ENCODE assay signal across 23 mouse cellular contexts in the genomic region with DNA sequence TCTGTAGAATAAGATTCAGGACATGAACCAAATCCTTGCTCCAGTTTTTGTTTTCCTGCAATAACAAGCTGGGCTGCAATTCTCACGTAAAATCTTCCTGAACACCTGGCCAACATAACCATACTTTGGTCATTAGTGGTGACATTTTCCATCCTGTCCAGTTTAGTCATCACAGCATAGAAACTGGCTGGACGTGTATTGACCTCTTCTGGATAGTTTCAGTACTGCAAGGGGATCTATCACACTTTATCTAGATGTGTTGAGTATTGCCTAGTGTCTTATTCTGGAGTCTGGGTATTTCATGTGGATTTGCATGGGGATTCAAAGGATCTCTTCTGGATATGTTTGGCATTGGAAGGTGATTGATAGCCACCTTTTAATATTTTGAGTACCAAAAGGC. TPM values are rescaled to one million over a fixed set of nuclear protein-coding genes. Genes with fewer than 3 reads are reported as not detected.
"Had no signal": no experiment of that assay in that cellular context is flagged by ENCODE, and none has a peak within 500 bp of the region (broad histone marks: within the 10 kb centered on the region; RNA-seq: fewer than 3 reads in every experiment).

No protein-coding gene starts in this region.

RNA-seq across cellular contexts. Expression of a gene that starts 3.7 kb away (rescaled TPM):
- total RNA-seq: layer of hippocampus, adult 8-10 months; layer of hippocampus, postnatal 10 days; layer of hippocampus, postnatal 36 days; left cerebral cortex, adult 8-10 months; left cerebral cortex, postnatal 14 days; left cerebral cortex, postnatal 4 days; megakaryocyte progenitor cell, adult 5-6 weeks; megakaryocyte-erythroid progenitor cell, adult 5-6 weeks; monocyte, adult 5-6 weeks; neutrophil, adult 5-6 weeks had no signal
- polyA plus RNA-seq: kidney, embryonic 16.5 days; large intestine, adult 2 months; limb, embryonic 12.5 days; limb, embryonic 15.5 days; liver, embryonic 11.5 days; liver, embryonic 15.5 days; lung, adult 2 months; midbrain, embryonic 11.5 days; midbrain, embryonic 15.5 days; myocyte; neural tube, embryonic 13.5 days; stomach, embryonic 15.5 days; urinary bladder, adult 2 months had no signal

RNA-seq across cellular contexts. Expression of a gene that starts 23.0 kb away (rescaled TPM):
- total RNA-seq: layer of hippocampus, adult 8-10 months; layer of hippocampus, postnatal 10 days; layer of hippocampus, postnatal 36 days; left cerebral cortex, adult 8-10 months; left cerebral cortex, postnatal 14 days; left cerebral cortex, postnatal 4 days; megakaryocyte progenitor cell, adult 5-6 weeks; megakaryocyte-erythroid progenitor cell, adult 5-6 weeks; monocyte, adult 5-6 weeks; neutrophil, adult 5-6 weeks had no signal
- polyA plus RNA-seq: kidney, embryonic 16.5 days; large intestine, adult 2 months; limb, embryonic 12.5 days; limb, embryonic 15.5 days; liver, embryonic 11.5 days; liver, embryonic 15.5 days; lung, adult 2 months; midbrain, embryonic 11.5 days; midbrain, embryonic 15.5 days; myocyte; neural tube, embryonic 13.5 days; stomach, embryonic 15.5 days; urinary bladder, adult 2 months had no signal

RNA-seq across cellular contexts. Expression of a gene that starts 49.1 kb away (rescaled TPM):
- total RNA-seq: layer of hippocampus, adult 8-10 months; layer of hippocampus, postnatal 10 days; layer of hippocampus, postnatal 36 days; left cerebral cortex, adult 8-10 months; left cerebral cortex, postnatal 14 days; left cerebral cortex, postnatal 4 days; megakaryocyte progenitor cell, adult 5-6 weeks; megakaryocyte-erythroid progenitor cell, adult 5-6 weeks; monocyte, adult 5-6 weeks; neutrophil, adult 5-6 weeks had no signal
- polyA plus RNA-seq: kidney, embryonic 16.5 days; large intestine, adult 2 months; limb, embryonic 12.5 days; limb, embryonic 15.5 days; liver, embryonic 11.5 days; liver, embryonic 15.5 days; lung, adult 2 months; midbrain, embryonic 11.5 days; midbrain, embryonic 15.5 days; myocyte; neural tube, embryonic 13.5 days; stomach, embryonic 15.5 days; urinary bladder, adult 2 months had no signal
